Mouse (Mus musculus) neutrophil, adult 5-6 weeks (primary cell): ENCODE results near the gene H3f3b. TPM values are rescaled to one million over a fixed set of nuclear protein-coding genes. Genes with fewer than 3 reads are reported as not detected.

Experiments used
- ATAC-seq: fragments of 151-379, 151-347 bp; 2 replicates; pipeline ENCODE4 v1.8.0; 2017; ENCODE audit warnings: mild to moderate bottlenecking, moderate TSS enrichment; ENCODE audit not compliant: insufficient number of reproducible peaks, poor library complexity, low FRiP score, severe bottlenecking; ENCODE audit errors: extremely low read depth
- total RNA-seq: library from RNA; stranded (forward); fragments of 200-1000 nt; gene quantifications from 2 replicates; pipeline ENCODE4 v1.2.3, GENCODE M21; 2017

H3f3b gene
- total RNA-seq, 1 experiment from 2014 or later = 1,299 TPM

- ATAC-seq = no peak
Measured at GRCm38 (mm10) chr11:116007095-116007850, 20.5 kb downstream of the H3f3b start.

- no peak for ATAC-seq
Measured at GRCm38 (mm10) chr11:116005701-116006419, 21.9 kb downstream of the H3f3b start.

GRCm38 (mm10) chr11:116004840-116005700 lies 22.7 kb downstream of the H3f3b start:
- ATAC-seq = peak; percentile 42

DNA sequence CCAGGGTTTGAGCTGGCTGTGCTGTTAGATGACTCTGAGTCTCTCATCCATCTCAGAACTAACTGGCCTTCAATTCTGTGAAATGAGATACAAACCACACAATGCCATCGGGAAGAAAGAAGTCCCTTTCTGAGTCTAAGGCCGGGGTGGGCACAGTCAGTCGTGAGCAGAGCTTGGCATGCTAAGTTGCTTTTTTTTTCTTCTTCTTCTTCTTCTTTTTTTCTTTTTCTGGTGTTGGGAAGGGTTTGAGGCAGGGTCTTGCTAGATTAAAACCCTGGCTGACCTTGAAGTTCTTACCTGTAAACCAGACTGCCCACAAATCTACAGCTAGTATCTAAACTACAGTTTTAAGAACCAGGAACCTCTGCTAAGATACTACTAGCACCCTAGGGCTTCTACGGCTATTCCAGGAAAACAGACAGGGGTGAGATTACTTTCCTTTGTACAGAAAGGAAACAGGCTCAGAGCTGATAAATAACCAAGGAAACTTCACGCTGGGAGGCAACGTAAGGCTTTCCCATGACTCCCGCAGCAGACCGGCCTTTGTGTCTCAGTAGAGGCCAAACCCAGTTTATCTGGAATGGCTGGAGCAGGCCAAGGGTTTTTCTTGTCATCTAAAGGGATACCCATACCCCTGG lies 23.5 kb downstream of the H3f3b start:
- no peak for ATAC-seq

GRCm38 (mm10) chr11:116002894-116003293 lies 24.9 kb downstream of the H3f3b start:
- no peak for ATAC-seq

DNA sequence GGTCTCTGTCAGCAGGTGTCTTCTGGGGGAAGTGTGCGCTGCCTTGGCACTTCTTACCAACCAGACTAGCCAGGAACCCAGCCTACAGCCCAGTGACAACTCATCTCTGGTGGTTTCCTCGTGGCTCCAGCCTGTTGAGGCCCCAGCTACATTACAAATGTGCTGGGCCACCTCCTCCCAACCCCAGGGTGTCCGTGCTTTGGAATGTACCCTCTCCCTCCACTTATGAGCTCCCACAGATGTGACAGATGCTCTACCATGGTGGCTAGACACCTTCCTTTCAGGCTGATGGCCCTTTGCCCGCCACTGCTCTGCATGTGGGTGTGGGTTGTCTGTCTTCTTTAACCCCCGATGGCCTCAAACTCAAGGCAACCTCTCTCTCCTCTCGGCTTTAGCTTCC lies 26.0 kb downstream of the H3f3b start:
- no peak for ATAC-seq

DNA sequence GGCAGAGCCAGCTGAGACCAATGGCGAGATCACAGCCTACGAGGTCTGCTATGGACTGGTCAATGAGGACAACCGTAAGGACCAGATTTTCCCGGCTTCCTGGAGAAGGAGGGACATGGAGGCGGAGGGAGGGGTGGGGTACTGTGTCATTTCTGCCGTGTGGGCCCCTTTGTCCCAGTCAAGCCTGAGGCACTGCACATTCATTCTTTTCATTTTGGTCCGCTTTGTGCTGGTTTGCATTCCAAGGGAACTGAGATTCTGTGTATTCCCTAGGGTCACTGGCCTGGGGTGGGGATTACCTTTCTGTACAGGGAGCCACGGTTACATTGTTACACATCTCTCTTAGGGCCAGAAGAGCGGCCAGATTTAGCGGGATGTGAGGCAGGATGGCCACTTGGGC lies 27.2 kb downstream of the H3f3b start:
- ATAC-seq = no peak

DNA sequence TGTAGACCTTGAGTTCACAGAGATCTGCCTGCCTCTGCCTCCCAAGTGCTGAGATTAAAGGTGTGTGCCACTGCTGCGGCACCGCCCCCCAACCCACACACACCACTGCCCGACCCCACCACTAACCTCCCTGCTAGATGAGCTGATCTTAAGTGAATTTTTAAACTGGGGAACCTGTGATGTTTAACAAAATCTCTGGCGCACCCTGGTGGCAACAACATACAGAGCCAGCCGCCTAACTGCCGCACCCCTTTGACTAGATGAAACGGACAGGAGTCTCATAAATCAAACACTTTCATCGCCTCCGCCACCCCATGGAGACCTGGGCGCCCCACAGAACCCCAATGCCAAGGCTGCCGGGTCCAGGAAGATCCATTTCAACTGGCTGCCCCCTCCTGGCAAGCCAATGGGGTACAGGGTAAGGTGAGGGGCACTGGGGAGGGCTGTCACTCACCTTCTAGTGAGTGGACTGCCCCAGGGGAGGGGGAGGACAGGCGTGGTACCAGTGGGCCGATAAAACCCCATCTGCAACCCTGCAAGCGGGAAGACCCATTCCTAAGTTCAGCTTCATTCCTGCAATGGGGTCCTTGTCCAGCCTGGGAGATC lies 28.1 kb downstream of the H3f3b start:
- peak; percentile 65 for ATAC-seq

DNA sequence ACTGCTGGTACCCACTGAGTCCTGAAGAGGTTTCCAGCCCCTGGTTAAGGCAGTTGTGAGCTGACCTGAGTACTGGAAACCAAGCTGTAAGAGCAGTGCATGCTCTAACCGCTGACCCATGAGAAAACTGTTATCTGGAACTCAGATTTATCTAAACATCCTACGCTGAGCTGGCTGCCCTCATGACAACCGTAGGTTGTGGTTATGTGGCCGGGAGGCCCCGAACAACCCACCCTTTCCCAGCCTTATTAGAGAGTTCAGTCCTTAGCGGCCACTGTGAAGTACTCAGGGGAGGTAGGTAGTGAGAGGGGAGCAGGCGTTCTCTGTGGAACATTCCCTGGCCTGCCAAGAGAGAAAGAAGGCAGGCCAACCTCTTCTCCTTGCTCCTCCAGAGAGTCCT lies 28.7 kb downstream of the H3f3b start:
- ATAC-seq = no peak

DNA sequence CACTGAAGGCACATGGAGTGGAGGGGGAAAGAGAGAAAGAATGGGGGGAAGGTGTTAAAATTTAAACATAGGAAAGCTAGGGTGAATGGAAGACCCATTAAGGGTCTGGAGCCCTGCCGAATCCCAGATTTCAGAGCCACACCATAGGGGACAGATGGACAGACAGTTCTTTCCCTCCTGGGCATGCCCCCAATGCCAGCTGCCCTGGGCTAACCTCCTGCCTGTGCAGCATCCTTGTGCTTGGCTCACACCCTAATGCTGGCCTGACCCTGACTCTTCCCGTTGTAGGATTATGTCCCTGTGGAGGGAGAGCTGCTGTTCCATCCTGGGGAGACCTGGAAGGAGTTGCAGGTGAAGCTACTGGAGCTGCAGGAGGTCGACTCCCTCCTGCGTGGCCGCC lies 30.1 kb downstream of the H3f3b start:
- no peak for ATAC-seq

- no peak for ATAC-seq
Measured at GRCm38 (mm10) chr11:115997047-115997446, 30.7 kb downstream of the H3f3b start.

DNA sequence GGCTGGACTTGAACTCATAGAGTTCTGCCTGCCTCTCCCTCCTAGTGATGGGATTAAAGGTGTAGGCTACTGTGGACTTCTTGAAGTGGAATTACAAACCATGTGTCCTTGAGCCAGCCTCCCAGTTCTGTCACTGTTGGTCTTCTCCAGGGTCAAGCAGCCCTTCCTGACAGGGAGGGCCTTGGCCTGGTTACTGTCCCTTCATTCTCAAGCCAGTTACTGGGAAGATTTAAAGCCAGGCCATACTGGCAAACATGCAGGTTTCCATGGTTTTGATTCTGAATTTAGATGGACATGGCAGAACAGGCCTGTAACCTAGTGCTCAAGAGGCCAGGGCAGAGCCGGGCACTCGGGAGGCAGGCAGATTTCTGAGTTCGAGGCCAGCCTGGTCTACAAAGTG lies 32.5 kb downstream of the H3f3b start:
- no peak for ATAC-seq

GRCm38 (mm10) chr11:115992098-115992497 lies 35.7 kb downstream of the H3f3b start:
- ATAC-seq = no peak

- no peak for ATAC-seq
Measured at GRCm38 (mm10) chr11:115989686-115990085, 38.1 kb downstream of the H3f3b start.

GRCm38 (mm10) chr11:115983291-115983690 lies 44.5 kb downstream of the H3f3b start:
- no peak for ATAC-seq

- ATAC-seq = no peak
Measured at GRCm38 (mm10) chr11:115982472-115982871, 45.3 kb downstream of the H3f3b start.

DNA sequence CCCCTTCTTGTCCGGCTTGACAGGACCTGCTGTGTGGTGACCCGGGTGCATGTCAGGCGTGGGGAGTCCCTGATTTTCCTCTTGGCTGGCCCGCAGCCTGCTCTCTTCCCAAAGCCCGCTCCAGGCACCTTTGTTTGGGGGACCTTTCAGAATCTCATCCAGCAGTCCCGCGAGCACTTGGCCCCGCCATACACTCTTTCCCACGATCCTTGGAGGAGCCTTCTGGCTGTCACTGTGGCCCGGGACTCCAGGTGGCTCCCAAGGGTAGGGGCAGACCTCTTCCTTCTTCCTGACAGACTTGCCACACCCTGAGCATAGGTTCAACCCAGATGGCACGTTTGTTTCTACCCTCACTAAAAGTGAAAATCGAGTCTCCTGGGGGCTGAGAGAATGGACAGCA lies 52.2 kb downstream of the H3f3b start:
- ATAC-seq = no peak

- ATAC-seq = no peak
Measured at GRCm38 (mm10) chr11:115975083-115975420, 52.7 kb downstream of the H3f3b start.
